Mouse (Mus musculus) monocyte, adult 59 days (primary cell): ENCODE measurements around the gene Gm8126. TPM values are rescaled to one million over a fixed set of nuclear protein-coding genes. Genes with fewer than 3 reads are reported as not detected.

Experiments used
- total RNA-seq, 2 experiments: library from RNA; stranded (reverse); gene quantifications; one replicate each; pipeline ENCODE4 v1.2.4; 2023

Gene Gm8126
- total RNA-seq: under 1 TPM in 1 of 2 experiments, not detected in 1; 0.86 TPM

GRCm38 (mm10) chr14:43258349-43258748 is at the start of gene Gm8126:
TSS of gene Gm8126 (plus strand) at chr14:43258649.

GRCm38 (mm10) chr14:43235204-43235603 is 23.2 kb upstream of the Gm8126 start, which contains the start of gene Gm8122:
TSS of gene Gm8122 (minus strand) at chr14:43235304.

GRCm38 (mm10) chr14:43274986-43275511 is 16.6 kb downstream of the Gm8126 start, which contains the start of gene Gm9732:
TSS of gene Gm9732 (plus strand) at chr14:43275036.

GRCm38 (mm10) chr14:43293503-43293902 is 35.1 kb downstream of the Gm8126 start, which contains the start of gene Gm8127:
TSS of gene Gm8127 (minus strand) at chr14:43293832.

Other genes starting within 250 kb of the Gm8126 start
- gene Gm10376, start 243.0 kb upstream of the Gm8126 start, total RNA-seq: not detected
- gene Gm8094, start 182.0 kb upstream of the Gm8126 start, total RNA-seq: not detected
- not detected for gene Gm8104, start 158.0 kb upstream of the Gm8126 start, total RNA-seq
- under 1 TPM in 1 of 2 experiments, not detected in 1; 0.52 TPM for gene Gm7233, start 78.8 kb upstream of the Gm8126 start, total RNA-seq
- not detected for gene Gm8122, start 23.3 kb upstream of the Gm8126 start, total RNA-seq
- gene Gm9732, start 16.4 kb downstream of the Gm8126 start, total RNA-seq: not detected
- gene Gm8127, start 35.2 kb downstream of the Gm8126 start, total RNA-seq: not detected
- not detected for gene 1700001F09Rik, start 89.2 kb downstream of the Gm8126 start, total RNA-seq
- gene Gm8138, start 157.7 kb downstream of the Gm8126 start, total RNA-seq: not detected